Mouse (Mus musculus) G1E (cell line): Measurements from ENCODE around the gene Vps52.

Experiments
- CTCF ChIP-seq: IDR thresholded peaks from 2 replicates; pipeline ENCODE4 v1.5.1; 2012; ENCODE audit warnings: low read depth, low read length, inconsistent platforms, mixed read lengths
- GATA1 ChIP-seq: IDR thresholded peaks from 2 replicates; pipeline ENCODE4 v1.6.1; 2012; ENCODE audit warnings: borderline replicate concordance, low read length, inconsistent platforms, mixed read lengths
- GATA2 ChIP-seq: IDR thresholded peaks from 2 replicates; pipeline ENCODE4 v1.6.1; 2012; ENCODE audit warnings: low read depth, low read length, inconsistent platforms, borderline replicate concordance
- POLR2AphosphoS5 ChIP-seq: IDR thresholded peaks from 2 replicates; pipeline ENCODE4 v1.6.1; 2012; ENCODE audit warnings: low read depth, low read length, inconsistent platforms; ENCODE audit not compliant: insufficient replicate concordance
- TAL1 ChIP-seq: conservative IDR thresholded peaks from 2 replicates; pipeline ENCODE4 v1.6.1; 2012; ENCODE audit warnings: low read depth, low read length, inconsistent platforms, mixed read lengths

DNA sequence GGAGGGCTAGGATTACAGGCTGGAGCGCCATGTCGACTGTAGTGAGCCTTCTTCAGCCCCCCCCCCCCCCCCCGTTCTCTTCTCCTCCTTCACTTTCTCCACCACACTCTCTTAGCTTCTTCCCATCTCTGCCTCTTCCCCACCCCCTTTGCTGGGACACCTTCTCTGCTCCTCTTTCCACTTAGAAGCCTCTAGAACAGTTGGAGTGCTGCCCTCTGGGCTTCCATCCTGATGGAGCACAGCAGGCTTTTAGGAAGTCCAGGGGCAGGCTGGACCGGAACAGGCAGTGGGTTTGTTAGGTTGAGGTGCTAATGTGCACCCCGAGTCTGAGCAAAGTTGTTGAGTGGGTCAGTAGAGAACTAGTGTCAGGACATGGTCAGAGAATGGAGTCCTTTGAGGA, 54.5 kb downstream of the Vps52 start:
- TF ChIP-seq CTCF (no peak), GATA1 (no peak), POLR2AphosphoS5 (no peak), TAL1 (no peak), GATA2 (no peak)
